Mouse (Mus musculus): ENCODE results near the gene Ilf2. TPM values are rescaled to one million over a fixed set of nuclear protein-coding genes. Genes with fewer than 3 reads are reported as not detected.

The Ilf2 gene
- total and polyA plus RNA-seq, 2 experiments, result 6.9 to 13.2 TPM

GRCm38 (mm10) chr3:90462579-90462978 lies 13.3 kb upstream of the Ilf2 start:
- Histone ChIP-seq H3K36me3 (ENCODE audit: control insufficient read depth, insufficient read depth, low read length) (no peaks in the 10 kb centered on the region), H3K4me1 (ENCODE audit: control insufficient read depth, insufficient read depth, low read length) (no peaks in the 10 kb centered on the region), H3K27me3 (ENCODE audit: control insufficient read depth, insufficient read depth, low read length) (peaks cover 13% of the 10 kb centered on the region), H3K79me2 (ENCODE audit: control insufficient read depth, insufficient read depth, low read length) (no peaks in the 10 kb centered on the region; the same call in 1 of the 2 replicates), H3K4me3 (ENCODE audit: insufficient read depth, low read depth, low read length) (peak overlapping the region; percentile 14; the same call in 1 of the 2 replicates), H3K27ac (replicated peaks; ENCODE audit: insufficient read depth, low read depth, low read length) (no peak overlapping the region), H3K9ac (ENCODE audit: low read depth, low read length) (no peak overlapping the region)
- no peak for DNase-seq (ENCODE audit: extremely low read depth, low read depth, low spot score)
- TF ChIP-seq CTCF (IDR thresholded peaks at IDR 0.05; ENCODE audit: low read depth, low read length) (no peak), POLR2A (IDR thresholded peaks at IDR 0.05; ENCODE audit: extremely low read depth, insufficient read depth, low read length) (no peak)
- WGBS, result 41% methylated on average over 7 of the region's 7 CpGs

GRCm38 (mm10) chr3:90464552-90465080 lies 11.3 kb upstream of the Ilf2 start:
- 44% methylated on average over 37 of the region's 37 CpGs for WGBS
- no peaks in the 10 kb centered on the region; the same call in 1 of the 2 replicates for H3K79me2 ChIP-seq (ENCODE audit: control insufficient read depth, insufficient read depth, low read length)
- no peak for DNase-seq (ENCODE audit: extremely low read depth, low read depth, low spot score)

GRCm38 (mm10) chr3:90465081-90465685 lies 10.7 kb upstream of the Ilf2 start:
- TF ChIP-seq CTCF (IDR thresholded peaks at IDR 0.05; ENCODE audit: low read depth, low read length) (no peak), POLR2A (IDR thresholded peaks at IDR 0.05; ENCODE audit: extremely low read depth, insufficient read depth, low read length) (no peak)
- Histone ChIP-seq H3K4me1 (ENCODE audit: control insufficient read depth, insufficient read depth, low read length) (no peaks in the 10 kb centered on the region), H3K36me3 (ENCODE audit: control insufficient read depth, insufficient read depth, low read length) (no peaks in the 10 kb centered on the region), H3K79me2 (ENCODE audit: control insufficient read depth, insufficient read depth, low read length) (no peaks in the 10 kb centered on the region; the same call in 1 of the 2 replicates), H3K9ac (ENCODE audit: low read depth, low read length) (peak overlapping the region; percentile 82), H3K4me3 (ENCODE audit: insufficient read depth, low read depth, low read length) (peak overlapping the region; percentile 83), H3K27ac (replicated peaks; ENCODE audit: insufficient read depth, low read depth, low read length) (peak overlapping the region; percentile 50), H3K27me3 (ENCODE audit: control insufficient read depth, insufficient read depth, low read length) (peaks cover 13% of the 10 kb centered on the region)
- DNase-seq (ENCODE audit: extremely low read depth, low read depth, low spot score), result no peak
- WGBS, result 2% methylated on average over 75 of the region's 75 CpGs

More at GRCm38 (mm10) chr3:90464552-90465080, 11.3 kb upstream of the Ilf2 start:
- no peak for TF ChIP-seq CTCF (IDR thresholded peaks at IDR 0.05; ENCODE audit: low read depth, low read length)
- no peak for TF ChIP-seq POLR2A (IDR thresholded peaks at IDR 0.05; ENCODE audit: extremely low read depth, insufficient read depth, low read length)
- no peaks in the 10 kb centered on the region for H3K36me3 ChIP-seq (ENCODE audit: control insufficient read depth, insufficient read depth, low read length)
- peaks cover 13% of the 10 kb centered on the region for H3K27me3 ChIP-seq (ENCODE audit: control insufficient read depth, insufficient read depth, low read length)
- no peaks in the 10 kb centered on the region for H3K4me1 ChIP-seq (ENCODE audit: control insufficient read depth, insufficient read depth, low read length)
- peak overlapping the region; percentile 83 for H3K4me3 ChIP-seq (ENCODE audit: insufficient read depth, low read depth, low read length)
- peak overlapping the region; percentile 82 for H3K9ac ChIP-seq (ENCODE audit: low read depth, low read length)
- peak overlapping the region; percentile 50 for H3K27ac ChIP-seq (replicated peaks; ENCODE audit: insufficient read depth, low read depth, low read length)

GRCm38 (mm10) chr3:90465686-90466310 lies 10.1 kb upstream of the Ilf2 start, which contains the start of gene Npr1:
Gene Npr1 (minus strand): TSS chr3:90465866.
- under 1% methylated on average over 47 of the region's 49 CpGs for WGBS
- H3K4me1 ChIP-seq (ENCODE audit: control insufficient read depth, insufficient read depth, low read length), result no peaks in the 10 kb centered on the region
- H3K4me3 ChIP-seq (ENCODE audit: insufficient read depth, low read depth, low read length), result peak within 1 kb of the TSS; percentile 83
- no peak for TF ChIP-seq CTCF (IDR thresholded peaks at IDR 0.05; ENCODE audit: low read depth, low read length)
- TF ChIP-seq POLR2A (IDR thresholded peaks at IDR 0.05; ENCODE audit: extremely low read depth, insufficient read depth, low read length), result 0 out of 2 replicates have a peak, but pooled peaks have one; percentile 35
- peaks cover 13% of the 10 kb centered on the region for H3K27me3 ChIP-seq (ENCODE audit: control insufficient read depth, insufficient read depth, low read length)
- H3K27ac ChIP-seq (replicated peaks; ENCODE audit: insufficient read depth, low read depth, low read length), result peak within 1 kb of the TSS; percentile 50
- H3K79me2 ChIP-seq (ENCODE audit: control insufficient read depth, insufficient read depth, low read length), result no peaks in the 10 kb centered on the region; the same call in 1 of the 2 replicates
- DNase-seq (ENCODE audit: extremely low read depth, low read depth, low spot score), result no peak
- peak within 1 kb of the TSS; percentile 82 for H3K9ac ChIP-seq (ENCODE audit: low read depth, low read length)
- no peaks in the 10 kb centered on the region for H3K36me3 ChIP-seq (ENCODE audit: control insufficient read depth, insufficient read depth, low read length)

- no peaks in the 10 kb centered on the region; the same call in 1 of the 2 replicates for H3K79me2 ChIP-seq (ENCODE audit: control insufficient read depth, insufficient read depth, low read length)
- peak overlapping the region; percentile 48 for H3K9ac ChIP-seq (ENCODE audit: low read depth, low read length)
- peak; percentile 77 for DNase-seq (ENCODE audit: extremely low read depth, low read depth, low spot score)
- WGBS, result under 1% methylated on average over 15 of the region's 15 CpGs
- no peaks in the 10 kb centered on the region for H3K36me3 ChIP-seq (ENCODE audit: control insufficient read depth, insufficient read depth, low read length)
- no peaks in the 10 kb centered on the region for H3K4me1 ChIP-seq (ENCODE audit: control insufficient read depth, insufficient read depth, low read length)
- H3K27ac ChIP-seq (replicated peaks; ENCODE audit: insufficient read depth, low read depth, low read length), result 0 out of 2 replicates have a peak overlapping the region, but pooled peaks have one; percentile 11
- H3K4me3 ChIP-seq (ENCODE audit: insufficient read depth, low read depth, low read length), result peak overlapping the region; percentile 83
- TF ChIP-seq POLR2A (IDR thresholded peaks at IDR 0.05; ENCODE audit: extremely low read depth, insufficient read depth, low read length), result no peak
- TF ChIP-seq CTCF (IDR thresholded peaks at IDR 0.05; ENCODE audit: low read depth, low read length), result peak; percentile 73
- H3K27me3 ChIP-seq (ENCODE audit: control insufficient read depth, insufficient read depth, low read length), result peaks cover 13% of the 10 kb centered on the region
Observed at GRCm38 (mm10) chr3:90466311-90466766, 9.6 kb upstream of the Ilf2 start.

Measured in liver, adult 2 months (tissue).